Mouse (Mus musculus) 3T3-L1 (cell line): Measurements from ENCODE around the gene Gm13696.
A peak's percentile ranks its signal among the peaks of the same experiment; 100 is the strongest.
"Not testable (repeated sequence)": the region's sequence is repeated elsewhere in the genome, so short reads cannot be mapped to it uniquely, and the experiment has no call there.

Experiments used
- DNase-seq: peaks from one replicate; pipeline ENCODE4 v3.0.0-alpha.2; 2015; ENCODE audit warnings: low read depth, low spot score

Gm13696 gene

DNA sequence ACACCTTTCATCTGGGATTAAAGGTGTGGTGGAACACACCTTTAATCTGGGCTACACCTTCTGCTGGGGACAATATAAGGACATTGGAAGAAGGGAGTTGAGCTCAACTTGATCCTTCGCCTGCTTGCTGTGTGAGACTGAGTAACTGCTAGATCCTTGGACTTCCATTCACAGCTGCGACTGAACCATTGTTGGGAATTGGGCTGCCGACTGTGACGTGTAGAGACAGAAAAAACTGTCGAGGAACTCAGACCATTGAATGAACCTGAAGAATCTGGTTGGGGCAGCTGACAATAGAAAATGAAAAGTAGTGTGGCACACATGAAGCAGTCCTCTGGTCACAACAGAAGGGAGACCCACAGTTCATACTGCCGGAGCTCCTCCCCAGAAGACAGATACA, at the start of gene Gm13696:
Gene Gm13696 (plus strand): TSS at position 301 of the 400 bp plus-strand sequence.
- DNase-seq = not testable (repeated sequence)

DNA sequence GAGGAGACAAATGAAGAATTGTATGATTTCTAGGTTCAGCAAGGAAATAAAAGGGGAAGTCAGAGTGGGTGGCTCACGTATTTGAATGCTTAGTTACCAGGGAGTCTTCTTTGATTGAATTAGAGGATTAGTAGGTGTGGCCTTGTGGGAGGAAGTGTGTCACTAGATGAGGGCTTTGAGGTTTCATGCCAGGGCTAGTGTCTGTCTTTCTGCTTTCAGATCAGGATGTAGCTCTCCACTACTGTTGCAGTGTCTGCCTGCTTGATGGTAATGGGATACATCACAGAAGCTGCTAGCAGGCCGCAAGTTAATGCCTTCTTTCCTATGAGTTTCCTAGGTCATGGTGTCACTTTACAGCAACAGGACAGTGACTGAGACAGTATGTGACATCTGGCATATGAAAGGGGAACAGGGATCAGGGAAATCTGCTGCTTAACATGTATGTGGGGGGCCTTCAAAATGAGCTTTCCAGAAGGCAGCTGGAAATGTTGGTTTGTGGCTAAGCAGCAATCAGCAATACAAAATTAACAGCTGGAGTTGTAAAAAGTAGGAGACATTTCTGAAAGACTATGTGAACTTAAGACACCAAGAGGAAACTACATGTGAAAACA, 43.3 kb upstream of the Gm13696 start:
- DNase-seq = no peak

DNA sequence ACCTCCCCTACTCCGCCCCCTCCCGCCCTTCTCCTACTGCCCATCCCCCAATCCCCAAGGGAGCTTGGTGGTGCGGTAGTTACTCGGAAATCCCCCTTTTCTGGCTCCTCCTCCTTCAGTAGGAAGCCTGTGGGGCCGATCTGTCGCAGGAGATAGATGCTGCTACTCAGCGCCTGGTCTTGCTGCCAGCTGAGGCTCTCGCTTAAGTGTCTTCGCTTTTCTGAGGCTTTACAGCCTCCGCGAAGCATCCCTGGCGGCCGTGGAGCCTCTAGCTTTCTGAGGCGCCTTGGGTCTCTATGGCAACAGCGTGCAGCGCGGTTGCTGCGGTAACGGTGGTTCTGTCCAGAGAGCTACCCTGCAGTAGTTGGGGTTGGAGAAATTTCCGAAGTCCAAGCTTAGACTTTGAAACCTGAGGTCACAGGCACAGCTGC, 32.0 kb upstream of the Gm13696 start, which contains the start of gene Zswim2:
Gene Zswim2 (minus strand): TSS at position 298 of the 431 bp plus-strand sequence.
- no peak for DNase-seq

DNA sequence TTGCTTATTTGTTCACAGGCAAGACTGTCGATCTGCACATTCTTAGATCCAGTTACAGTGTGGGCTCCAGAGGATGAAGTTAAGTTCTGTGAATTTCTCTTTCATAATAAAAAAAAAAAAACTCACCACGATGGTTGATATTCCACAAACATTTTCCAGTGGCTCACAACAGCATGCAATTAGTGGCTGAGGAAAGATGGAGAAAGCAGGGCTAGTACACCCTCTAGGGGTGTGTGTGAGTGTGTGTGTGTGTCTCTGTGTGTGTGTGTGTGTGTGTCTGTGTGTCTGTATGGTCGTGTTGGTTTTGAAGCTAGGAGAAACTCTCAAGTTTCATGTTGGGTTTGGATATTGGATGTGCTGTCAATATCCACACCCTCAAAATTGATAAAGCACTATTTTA, 31.5 kb upstream of the Gm13696 start:
- DNase-seq = no peak

DNA sequence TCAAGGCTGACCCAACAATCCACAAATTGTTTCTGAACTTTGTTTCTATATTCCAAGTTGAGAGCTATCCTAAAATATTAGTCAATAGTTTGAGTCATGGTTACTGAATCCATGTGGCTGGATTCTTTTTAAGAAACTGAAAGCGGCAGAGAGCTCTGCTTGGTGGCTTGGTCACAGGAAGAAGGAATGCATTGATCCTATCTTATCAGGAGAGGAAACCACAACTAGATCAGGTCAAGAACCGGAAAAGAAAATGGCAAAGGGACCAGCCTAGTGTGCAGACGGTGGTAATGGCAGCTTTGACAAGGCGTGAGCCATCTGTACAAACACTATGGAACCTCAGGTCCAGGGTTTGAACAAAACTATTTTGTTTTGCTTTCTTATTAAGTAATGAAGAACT, 31.1 kb upstream of the Gm13696 start:
- DNase-seq = no peak

DNA sequence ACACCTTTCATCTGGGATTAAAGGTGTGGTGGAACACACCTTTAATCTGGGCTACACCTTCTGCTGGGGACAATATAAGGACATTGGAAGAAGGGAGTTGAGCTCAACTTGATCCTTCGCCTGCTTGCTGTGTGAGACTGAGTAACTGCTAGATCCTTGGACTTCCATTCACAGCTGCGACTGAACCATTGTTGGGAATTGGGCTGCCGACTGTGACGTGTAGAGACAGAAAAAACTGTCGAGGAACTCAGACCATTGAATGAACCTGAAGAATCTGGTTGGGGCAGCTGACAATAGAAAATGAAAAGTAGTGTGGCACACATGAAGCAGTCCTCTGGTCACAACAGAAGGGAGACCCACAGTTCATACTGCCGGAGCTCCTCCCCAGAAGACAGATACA, 17.5 kb upstream of the Gm13696 start, which contains the start of gene Gm13698:
Gene Gm13698 (plus strand): TSS at position 301 of the 400 bp plus-strand sequence.
- not testable (repeated sequence) for DNase-seq

DNA sequence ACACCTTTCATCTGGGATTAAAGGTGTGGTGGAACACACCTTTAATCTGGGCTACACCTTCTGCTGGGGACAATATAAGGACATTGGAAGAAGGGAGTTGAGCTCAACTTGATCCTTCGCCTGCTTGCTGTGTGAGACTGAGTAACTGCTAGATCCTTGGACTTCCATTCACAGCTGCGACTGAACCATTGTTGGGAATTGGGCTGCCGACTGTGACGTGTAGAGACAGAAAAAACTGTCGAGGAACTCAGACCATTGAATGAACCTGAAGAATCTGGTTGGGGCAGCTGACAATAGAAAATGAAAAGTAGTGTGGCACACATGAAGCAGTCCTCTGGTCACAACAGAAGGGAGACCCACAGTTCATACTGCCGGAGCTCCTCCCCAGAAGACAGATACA, 11.7 kb upstream of the Gm13696 start, which contains the start of gene Gm13693:
Gene Gm13693 (plus strand): TSS at position 301 of the 400 bp plus-strand sequence.
- not testable (repeated sequence) for DNase-seq

DNA sequence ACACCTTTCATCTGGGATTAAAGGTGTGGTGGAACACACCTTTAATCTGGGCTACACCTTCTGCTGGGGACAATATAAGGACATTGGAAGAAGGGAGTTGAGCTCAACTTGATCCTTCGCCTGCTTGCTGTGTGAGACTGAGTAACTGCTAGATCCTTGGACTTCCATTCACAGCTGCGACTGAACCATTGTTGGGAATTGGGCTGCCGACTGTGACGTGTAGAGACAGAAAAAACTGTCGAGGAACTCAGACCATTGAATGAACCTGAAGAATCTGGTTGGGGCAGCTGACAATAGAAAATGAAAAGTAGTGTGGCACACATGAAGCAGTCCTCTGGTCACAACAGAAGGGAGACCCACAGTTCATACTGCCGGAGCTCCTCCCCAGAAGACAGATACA, 5.9 kb upstream of the Gm13696 start, which contains the start of gene Gm13695:
Gene Gm13695 (plus strand): TSS at position 301 of the 400 bp plus-strand sequence.
- DNase-seq = not testable (repeated sequence)

DNA sequence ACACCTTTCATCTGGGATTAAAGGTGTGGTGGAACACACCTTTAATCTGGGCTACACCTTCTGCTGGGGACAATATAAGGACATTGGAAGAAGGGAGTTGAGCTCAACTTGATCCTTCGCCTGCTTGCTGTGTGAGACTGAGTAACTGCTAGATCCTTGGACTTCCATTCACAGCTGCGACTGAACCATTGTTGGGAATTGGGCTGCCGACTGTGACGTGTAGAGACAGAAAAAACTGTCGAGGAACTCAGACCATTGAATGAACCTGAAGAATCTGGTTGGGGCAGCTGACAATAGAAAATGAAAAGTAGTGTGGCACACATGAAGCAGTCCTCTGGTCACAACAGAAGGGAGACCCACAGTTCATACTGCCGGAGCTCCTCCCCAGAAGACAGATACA, 5.7 kb downstream of the Gm13696 start, which contains the start of gene Gm13694:
Gene Gm13694 (plus strand): TSS at position 301 of the 400 bp plus-strand sequence.
- not testable (repeated sequence) for DNase-seq

DNA sequence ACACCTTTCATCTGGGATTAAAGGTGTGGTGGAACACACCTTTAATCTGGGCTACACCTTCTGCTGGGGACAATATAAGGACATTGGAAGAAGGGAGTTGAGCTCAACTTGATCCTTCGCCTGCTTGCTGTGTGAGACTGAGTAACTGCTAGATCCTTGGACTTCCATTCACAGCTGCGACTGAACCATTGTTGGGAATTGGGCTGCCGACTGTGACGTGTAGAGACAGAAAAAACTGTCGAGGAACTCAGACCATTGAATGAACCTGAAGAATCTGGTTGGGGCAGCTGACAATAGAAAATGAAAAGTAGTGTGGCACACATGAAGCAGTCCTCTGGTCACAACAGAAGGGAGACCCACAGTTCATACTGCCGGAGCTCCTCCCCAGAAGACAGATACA, 11.5 kb downstream of the Gm13696 start, which contains the start of gene Gm13697:
Gene Gm13697 (plus strand): TSS at position 301 of the 400 bp plus-strand sequence.
- not testable (repeated sequence) for DNase-seq

DNA sequence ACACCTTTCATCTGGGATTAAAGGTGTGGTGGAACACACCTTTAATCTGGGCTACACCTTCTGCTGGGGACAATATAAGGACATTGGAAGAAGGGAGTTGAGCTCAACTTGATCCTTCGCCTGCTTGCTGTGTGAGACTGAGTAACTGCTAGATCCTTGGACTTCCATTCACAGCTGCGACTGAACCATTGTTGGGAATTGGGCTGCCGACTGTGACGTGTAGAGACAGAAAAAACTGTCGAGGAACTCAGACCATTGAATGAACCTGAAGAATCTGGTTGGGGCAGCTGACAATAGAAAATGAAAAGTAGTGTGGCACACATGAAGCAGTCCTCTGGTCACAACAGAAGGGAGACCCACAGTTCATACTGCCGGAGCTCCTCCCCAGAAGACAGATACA, 17.3 kb downstream of the Gm13696 start, which contains the start of gene Gm13691:
Gene Gm13691 (plus strand): TSS at position 301 of the 400 bp plus-strand sequence.
- not testable (repeated sequence) for DNase-seq

DNA sequence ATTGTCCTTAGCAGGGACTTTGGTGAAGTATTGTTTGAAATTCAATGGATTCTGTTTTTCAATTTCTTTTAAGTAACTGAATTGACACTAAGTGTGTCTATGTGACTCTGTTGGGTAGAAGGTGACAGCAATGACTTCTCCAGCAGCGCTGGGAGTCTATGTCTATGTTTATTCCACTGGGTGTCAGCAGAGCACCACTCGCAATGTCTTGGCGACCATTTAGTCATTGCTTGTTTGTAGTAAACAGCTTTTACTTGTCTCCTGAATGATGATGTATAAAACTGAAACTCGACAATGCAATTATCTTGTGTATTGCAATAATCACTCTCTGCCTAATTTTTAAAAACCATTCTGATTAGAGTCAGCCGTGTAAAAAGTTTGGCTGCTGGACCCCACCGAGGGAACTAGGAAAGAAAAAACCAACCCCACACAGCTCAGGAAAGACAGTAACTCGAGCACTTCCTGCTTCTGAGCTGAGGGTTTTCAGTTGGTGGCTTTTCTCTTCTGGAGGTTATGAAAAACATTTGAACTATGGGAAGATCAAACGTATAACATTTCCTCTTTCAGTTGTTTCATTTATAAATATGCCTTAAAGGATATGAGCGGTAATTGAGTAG, 20.8 kb downstream of the Gm13696 start:
- DNase-seq = not testable (repeated sequence)

DNA sequence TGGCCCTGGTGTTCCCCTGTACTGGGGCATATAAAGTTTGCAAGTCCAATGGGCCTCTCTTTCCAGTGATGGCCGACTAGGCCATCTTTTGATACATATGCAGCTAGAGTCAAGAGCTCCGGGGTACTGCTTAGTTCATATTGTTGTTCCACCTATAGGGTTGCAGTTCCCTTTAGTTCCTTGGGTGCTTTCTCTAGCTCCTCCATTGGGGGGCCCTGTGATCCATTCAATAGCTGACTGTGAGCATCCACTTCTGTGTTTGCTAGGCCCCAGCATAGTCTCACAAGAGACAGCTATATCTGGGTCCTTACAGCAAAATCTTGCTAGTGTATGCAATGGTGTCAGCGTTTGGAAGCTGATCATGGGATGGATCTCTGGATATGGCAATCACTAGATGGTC, 21.6 kb downstream of the Gm13696 start:
- not testable (repeated sequence) for DNase-seq

DNA sequence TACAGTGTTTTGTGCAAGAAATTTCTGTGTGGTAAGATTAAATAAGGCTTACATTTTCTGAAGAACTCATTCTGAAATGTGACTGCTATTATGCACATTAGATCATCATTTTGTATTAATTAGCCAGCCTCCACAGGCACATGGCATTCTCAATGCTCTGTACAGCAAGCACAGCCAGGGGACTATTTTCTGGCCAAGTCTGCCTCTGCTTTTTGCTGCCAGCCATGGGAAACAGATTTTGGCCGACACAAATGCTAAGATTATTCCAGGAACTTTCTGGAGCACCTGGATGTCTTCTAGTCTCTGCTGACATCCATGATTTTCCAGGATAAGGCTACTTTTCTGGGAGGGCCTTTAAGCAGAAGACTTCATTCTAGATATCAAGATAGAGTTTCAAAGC, 36.0 kb downstream of the Gm13696 start:
- no peak for DNase-seq

DNA sequence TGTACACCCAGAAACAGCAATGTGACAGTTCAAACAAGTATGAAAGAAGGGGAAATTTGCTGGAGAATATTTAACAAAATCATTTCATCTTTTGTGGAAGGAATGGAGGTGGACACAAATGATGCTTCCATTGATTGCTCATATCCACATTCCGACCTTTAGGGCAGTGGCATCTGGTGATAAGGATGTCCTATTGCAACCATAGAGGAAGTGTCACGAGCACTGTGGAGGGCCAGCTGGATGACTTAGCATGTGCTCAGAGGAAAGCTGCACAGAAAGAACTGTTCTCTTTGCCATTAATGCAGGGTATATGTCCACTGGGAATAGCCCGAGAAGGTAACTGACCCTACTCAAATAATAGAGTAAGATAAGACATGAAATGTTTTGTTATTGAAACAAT, 36.9 kb downstream of the Gm13696 start:
- no peak for DNase-seq

DNA sequence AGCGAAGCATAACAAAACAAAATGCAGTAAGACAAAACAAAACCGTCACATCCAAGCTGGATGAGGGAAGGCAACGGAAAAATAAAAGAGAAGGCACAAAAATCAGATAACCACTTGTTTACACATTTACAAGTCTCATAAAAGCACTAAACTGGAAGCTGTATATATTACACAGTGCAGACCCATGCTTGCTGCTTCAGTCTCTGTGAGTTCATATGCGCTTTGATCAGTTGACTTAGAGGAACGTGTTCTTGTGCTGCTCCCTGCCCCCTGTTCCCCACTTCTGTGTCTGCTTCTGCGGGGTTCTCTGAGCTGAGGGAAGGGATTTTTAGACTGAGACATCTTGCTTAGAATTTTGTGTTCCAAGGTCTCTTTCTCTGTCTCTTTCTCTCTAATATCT, 41.6 kb downstream of the Gm13696 start:
- DNase-seq = no peak

DNA sequence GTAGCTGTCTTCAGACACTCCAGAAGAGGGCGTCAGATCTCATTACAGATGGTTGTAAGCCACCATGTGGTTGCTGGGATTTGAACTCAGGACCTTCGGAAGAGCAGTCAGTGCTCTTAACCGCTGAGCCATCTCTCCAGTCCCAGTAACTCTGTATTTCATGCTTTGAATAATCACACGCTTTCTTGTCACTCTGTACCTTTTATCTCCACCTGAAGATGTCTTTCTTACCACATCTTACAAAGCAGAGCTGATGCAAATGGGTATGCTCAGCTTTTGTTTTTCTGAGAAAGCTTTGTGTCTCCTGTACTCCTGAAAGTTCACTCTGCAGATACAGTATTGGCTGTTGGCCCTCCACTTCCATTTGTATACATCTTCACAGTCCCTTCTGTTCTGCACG, 43.4 kb downstream of the Gm13696 start:
- not testable (repeated sequence) for DNase-seq

DNA sequence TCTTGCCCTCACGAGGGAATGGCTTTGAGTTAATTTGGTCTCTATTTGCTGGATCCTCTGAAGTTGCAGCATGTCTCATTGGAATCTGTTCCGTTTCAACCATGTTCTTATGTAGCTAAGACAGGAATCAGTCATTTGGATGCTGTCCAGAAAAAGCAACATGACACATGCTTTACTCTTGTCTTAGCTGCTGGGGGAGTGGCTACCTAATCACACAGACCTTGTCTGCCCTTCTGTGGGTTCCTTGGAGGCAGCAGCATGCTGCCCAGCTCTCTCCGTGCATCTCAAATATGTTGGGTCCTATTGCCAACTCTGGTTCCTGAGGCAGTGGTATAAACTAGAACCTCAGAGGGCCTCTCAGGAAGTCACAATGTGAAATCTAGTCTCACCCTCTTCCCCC, 45.4 kb downstream of the Gm13696 start:
- DNase-seq = peak; percentile 88

DNA sequence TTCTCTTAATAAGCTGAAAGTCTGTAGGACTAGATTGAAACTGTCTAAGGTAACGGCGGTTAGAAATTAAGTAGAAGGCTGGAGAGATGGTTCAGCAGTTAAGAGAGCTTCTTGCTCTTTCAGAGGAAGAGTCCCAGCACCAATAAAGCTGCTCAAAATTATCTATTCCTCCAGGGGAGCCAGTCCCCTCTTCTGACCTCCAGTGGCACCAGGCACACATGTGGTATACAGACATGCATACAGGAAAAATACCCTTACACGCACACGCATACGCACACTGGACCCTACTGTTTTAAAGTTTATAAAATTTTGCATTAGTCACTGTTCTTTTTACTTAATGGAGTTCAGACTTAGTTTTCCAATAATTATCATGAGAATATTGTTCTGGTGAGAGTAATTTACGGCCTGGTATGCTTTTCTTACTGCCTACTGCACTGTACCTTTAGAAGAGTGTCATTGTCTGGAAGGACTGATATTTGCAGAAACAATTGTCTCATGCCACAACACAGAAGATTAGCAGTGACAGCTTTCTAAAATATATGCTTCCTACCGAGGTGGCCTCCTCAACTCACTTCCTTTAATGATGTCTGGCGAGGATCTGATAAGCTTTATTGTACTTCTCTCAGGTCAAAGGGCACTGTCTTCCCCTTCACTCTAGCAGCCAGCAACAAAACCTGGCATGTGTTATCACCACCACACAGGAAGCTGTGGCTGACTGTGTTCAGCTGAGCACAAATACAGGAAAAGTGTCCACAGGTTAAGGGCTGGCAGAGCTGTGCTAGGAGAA, 46.8 kb downstream of the Gm13696 start:
- DNase-seq = no peak

DNA sequence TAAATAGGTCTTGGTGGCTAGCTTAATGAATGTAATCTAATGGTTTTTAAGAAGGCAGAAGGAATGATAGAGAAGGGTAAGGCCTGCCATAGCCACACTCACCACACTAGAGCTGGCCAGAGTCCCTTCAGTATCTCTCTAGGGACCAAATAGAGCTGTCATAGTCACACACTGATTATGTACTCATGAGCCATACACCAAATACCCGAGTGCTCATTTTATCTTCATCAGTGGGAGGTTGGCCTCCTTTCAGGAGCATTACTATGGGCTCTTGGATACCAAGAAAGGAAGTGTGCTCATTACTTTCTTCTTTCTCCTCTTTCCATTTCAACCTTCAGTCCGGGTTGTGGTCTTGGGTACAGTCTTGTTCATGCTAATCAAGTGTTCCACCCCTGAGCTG, 49.0 kb downstream of the Gm13696 start:
- no peak for DNase-seq

DNA sequence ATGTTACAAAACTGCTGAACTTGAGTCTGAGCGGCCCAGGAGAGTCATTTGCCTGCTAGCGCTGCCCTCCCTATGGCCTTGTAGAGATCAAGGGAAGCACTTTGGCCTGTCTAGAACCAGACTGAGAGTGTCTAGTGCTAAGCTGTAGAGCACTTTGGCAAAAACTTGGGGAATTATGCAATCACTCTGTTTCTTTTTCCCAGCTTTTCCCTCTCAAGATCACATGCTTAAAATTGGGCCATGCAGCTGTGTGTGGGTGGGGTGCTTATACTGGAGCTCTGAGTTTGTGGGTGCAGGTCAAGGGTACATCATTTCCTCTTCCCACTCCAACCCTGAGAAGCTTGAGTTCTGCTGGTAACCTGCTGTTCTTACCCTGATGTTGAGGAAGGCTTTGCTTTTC, 50.0 kb downstream of the Gm13696 start:
- peak; percentile 30 for DNase-seq

DNA sequence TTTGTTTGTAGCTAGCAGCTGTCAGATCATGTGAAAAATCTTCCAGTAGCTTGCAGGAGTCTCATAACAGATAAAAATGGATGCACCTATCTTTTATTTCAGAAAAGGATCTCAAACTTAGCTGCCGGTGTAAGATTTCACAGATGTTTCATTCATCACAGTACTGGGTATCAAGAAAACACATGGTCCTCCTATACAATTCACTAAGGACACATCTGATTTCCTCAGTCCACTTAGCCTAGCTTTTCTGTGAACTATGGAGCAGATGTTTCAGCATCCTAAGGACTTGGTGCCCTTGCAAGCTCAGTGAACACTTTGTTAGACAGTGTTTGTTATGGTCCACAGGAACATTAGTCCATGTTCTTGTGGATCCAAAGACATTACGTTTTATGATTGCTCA, 50.4 kb downstream of the Gm13696 start:
- DNase-seq = no peak
